Mouse (Mus musculus) forebrain, embryonic 13.5 days (tissue): ENCODE data around the gene Vdac2. TPM values are rescaled to one million over a fixed set of nuclear protein-coding genes. Genes with fewer than 3 reads are reported as not detected.
A peak's percentile ranks its signal among the peaks of the same experiment; 100 is the strongest.

ENCODE experiments used
- ATAC-seq: fragments of 200-750 bp; cut with Nextera tagmentation; 2 replicates; pipeline ENCODE4 v1.8.0; 2017
- H3K27ac ChIP-seq: fragments of 300-500 bp; sonication (generic); 2 replicates; pipeline ENCODE4 v1.5.1; 2015; ENCODE audit warnings: inconsistent platforms, mild to moderate bottlenecking, moderate library complexity
- H3K27me3 ChIP-seq: fragments of 300-500 bp; sonication (generic); 2 replicates; pipeline ENCODE4 v1.6.1; 2015; ENCODE audit warnings: mild to moderate bottlenecking, inconsistent platforms
- H3K36me3 ChIP-seq: fragments of 300-500 bp; sonication (generic); 2 replicates; pipeline ENCODE4 v1.6.1; 2015; ENCODE audit warnings: mild to moderate bottlenecking, inconsistent platforms; ENCODE audit not compliant: poor library complexity, severe bottlenecking
- H3K4me1 ChIP-seq: fragments of 300-500 bp; sonication (generic); 2 replicates; pipeline ENCODE4 v1.6.1; 2015; ENCODE audit warnings: inconsistent platforms
- H3K4me2 ChIP-seq: fragments of 300-500 bp; sonication (generic); 2 replicates; pipeline ENCODE4 v1.6.1; 2015; ENCODE audit warnings: inconsistent platforms, mild to moderate bottlenecking, moderate library complexity
- H3K4me3 ChIP-seq: fragments of 300-500 bp; sonication (generic); 2 replicates; pipeline ENCODE4 v1.5.1; 2015; ENCODE audit warnings: mild to moderate bottlenecking, inconsistent platforms
- H3K9ac ChIP-seq: fragments of 300-500 bp; sonication (generic); 2 replicates; pipeline ENCODE4 v1.6.1; 2015; ENCODE audit warnings: mild to moderate bottlenecking, inconsistent platforms
- H3K9me3 ChIP-seq: fragments of 300-500 bp; sonication (generic); replicated peaks from 2 replicates; pipeline ENCODE4 v1.6.1; 2016; ENCODE audit warnings: inconsistent platforms
- WGBS: fragments of 180-500 bp; shearing (Covaris S2); methylation state at CpG from one replicate; pipeline ENCODE4 v1.1.7; 2015; 5-methylcytosine and 5-hydroxymethylcytosine counted together
- polyA plus RNA-seq: library from polyadenylated mRNA; unstranded; fragments of >200 nt; fragmentation: Nextera tagmentation; extraction: Ambion mirVana; gene quantifications from 2 replicates; pipeline ENCODE4 v1.2.1, GENCODE M21; 2015

The Vdac2 gene
- polyA plus RNA-seq, 1 experiment from 2014 or later = 261 TPM

DNA sequence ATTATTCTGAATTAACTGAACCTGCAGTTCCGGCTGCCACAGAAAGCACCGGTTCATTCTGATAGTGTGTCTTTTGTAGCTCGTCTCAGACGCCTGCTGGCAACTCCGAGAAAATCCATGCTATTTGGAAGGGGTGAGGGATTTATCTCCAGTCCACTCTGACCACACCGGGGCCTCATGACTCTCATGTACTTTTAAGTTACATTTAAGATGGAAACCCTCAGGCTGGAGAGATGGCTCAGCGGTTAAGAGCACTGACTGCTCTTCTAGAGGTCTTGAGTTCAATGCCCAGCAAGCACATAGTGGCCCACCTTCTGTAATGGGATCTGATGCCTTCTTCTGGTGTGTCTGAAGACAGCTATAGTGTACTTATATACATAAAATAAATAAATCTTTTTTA lies 2.7 kb upstream of the Vdac2 start:
- Histone ChIP-seq H3K4me2 (no peak overlapping the region), H3K4me1 (0 out of 2 replicates have a peak, but pooled peaks cover 6% of the 10 kb centered on the region), H3K9ac (no peak overlapping the region), H3K4me3 (no peak overlapping the region), H3K36me3 (no peaks in the 10 kb centered on the region), H3K27me3 (no peaks in the 10 kb centered on the region), H3K9me3 (no peaks in the 10 kb centered on the region), H3K27ac (no peak overlapping the region)
- WGBS = 61% methylated on average over 7 of the region's 7 CpGs
- ATAC-seq = no peak

DNA sequence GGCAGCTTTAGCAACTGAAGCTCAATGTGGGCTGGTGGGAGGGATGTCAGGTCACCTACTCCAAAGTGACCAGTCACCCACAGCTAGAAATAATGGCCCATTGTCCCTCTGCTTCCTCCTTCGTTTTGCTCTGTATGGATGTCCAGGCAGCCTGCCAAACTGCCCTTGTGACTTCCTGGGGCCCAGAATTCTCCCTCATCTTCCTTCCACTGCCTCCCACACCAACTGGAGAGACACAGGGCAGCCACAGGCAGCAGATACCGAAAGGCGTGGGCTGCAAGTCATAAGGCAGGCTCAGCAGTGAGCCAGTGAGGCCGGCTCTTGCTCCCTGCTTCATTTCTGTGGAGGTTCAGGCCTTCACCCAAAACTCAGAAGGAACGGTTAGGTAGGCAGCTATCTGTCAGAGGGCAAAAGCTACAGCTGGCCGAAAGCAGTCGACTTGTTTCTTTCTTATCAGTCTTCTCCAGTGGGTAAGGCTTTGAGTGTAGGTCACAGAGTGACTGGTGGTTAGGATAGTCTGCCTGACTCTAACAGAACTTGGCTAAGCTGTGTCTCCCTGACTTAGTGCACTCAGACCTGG lies 2.2 kb upstream of the Vdac2 start:
- Histone ChIP-seq H3K27ac (no peak overlapping the region), H3K36me3 (no peaks in the 10 kb centered on the region), H3K4me1 (0 out of 2 replicates have a peak, but pooled peaks cover 6% of the 10 kb centered on the region), H3K4me3 (no peak overlapping the region), H3K4me2 (no peak overlapping the region), H3K9me3 (no peaks in the 10 kb centered on the region), H3K9ac (no peak overlapping the region), H3K27me3 (no peaks in the 10 kb centered on the region)
- no peak for ATAC-seq
- 76% methylated on average over 7 of the region's 7 CpGs for WGBS

DNA sequence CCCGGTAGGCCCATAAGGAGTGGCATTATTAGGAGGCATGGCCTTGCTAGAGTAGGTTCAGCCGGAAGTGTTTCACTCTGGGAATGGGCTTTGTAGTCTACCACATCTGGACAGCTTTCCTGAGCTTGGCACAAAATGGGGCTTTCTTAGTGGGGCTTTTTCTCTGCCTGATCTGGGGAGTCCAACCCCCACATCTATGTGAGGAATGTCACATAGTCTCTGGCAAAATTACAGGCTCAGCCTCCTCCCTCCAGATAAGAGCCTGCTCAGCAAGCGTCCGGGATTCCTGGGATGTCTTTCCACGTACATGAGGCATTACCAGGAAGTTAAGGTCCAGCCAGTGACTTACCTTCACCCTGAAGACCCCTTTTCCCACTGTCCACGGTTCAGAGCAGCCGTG lies 1.1 kb upstream of the Vdac2 start:
- no peaks in the 10 kb centered on the region for H3K27me3 ChIP-seq
- no peak overlapping the region for H3K27ac ChIP-seq
- no peak overlapping the region for H3K4me2 ChIP-seq
- no peaks in the 10 kb centered on the region for H3K36me3 ChIP-seq
- H3K9ac ChIP-seq = no peak overlapping the region
- WGBS = 84% methylated on average over 7 of the region's 7 CpGs
- no peaks in the 10 kb centered on the region for H3K9me3 ChIP-seq
- 0 out of 2 replicates have a peak, but pooled peaks cover 6% of the 10 kb centered on the region for H3K4me1 ChIP-seq
- no peak overlapping the region for H3K4me3 ChIP-seq
- no peak for ATAC-seq

DNA sequence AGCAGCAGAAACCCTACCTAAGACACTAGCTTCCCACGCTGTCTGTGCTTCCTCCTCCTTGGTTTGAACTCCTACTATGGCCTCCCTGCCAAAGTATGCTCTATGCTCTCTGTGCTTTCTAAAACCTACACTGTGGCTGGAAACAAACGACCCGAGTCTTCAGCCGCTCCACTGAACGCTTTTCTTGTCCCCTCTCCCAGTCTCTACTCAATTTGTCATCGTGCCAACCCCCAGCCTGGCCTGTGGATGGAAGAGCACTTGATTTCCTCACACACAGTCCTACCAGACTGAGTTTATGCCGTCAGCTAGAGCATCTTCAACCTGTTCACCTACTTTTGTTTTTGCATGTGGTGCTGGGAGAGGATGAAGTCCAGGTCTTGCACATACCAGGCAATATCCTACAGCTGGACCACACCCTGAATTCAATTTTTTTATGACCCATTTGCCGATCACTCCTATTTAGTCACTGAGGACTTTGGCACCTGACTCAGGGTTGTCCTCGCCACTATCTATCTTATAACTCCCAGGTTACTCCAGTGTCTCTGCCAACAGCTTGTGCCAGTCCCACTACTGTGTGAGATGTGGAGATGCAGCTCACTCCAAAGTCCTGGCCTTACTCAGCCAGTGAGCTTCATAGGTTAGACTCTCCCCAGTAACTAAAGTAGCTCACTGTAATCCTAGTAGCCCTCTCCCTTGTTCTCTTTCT lies 901 bp downstream of the Vdac2 start:
- Histone ChIP-seq H3K4me3 (no peak overlapping the region), H3K9me3 (no peaks in the 10 kb centered on the region), H3K4me1 (peaks cover 10% of the 10 kb centered on the region; the same call in 1 of the 2 replicates), H3K36me3 (no peaks in the 10 kb centered on the region), H3K27me3 (no peaks in the 10 kb centered on the region), H3K4me2 (no peak overlapping the region), H3K27ac (no peak overlapping the region), H3K9ac (no peak overlapping the region)
- no peak for ATAC-seq
- WGBS = 80% methylated on average over 9 of the region's 9 CpGs

DNA sequence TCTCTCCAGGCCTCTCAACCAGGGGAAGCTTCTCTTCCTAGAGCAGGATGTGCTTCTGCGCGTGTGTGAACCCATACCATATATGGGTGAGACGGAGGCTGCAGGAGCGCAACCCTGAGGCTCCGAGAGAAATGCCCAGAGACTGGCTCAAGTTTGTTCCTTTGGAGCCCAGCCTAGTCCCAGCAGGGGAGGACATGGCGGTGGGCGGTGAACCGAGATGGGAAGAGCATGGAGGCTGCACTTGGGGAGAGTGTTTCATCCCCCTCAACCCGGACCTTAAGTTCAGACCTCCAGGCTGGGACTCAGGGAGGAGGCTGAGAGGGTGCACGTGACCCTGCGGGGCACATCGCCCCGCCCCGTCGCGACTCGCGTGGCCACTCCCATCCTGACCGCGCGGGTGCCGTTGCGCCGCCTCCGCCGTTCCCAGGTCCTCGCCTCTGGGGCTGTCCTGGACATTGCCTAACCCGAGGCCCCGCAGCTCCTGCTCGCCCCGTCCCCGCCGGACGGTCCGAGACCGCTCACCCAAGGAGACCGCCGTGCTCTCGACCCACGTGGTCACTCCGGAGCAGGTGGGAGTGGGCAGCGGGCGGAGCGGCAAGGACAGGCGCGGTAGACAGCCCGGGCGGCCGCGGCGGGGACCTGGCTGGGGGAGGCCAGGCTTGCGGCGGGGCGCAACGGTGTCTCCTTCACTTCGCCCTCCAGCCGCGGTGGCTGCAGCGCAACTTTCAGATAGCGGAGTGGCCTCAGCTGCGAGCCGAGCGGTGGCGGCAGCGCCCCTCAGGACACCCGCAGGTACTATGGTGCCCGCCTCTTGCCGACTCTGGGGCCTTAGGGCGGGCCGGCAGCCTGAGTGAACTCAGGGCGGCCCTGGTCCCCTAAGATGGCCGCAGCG lies 6.1 kb downstream of the Vdac2 start:
- Histone ChIP-seq H3K9me3 (no peaks in the 10 kb centered on the region), H3K27me3 (no peaks in the 10 kb centered on the region), H3K9ac (peak overlapping the region; percentile 96), H3K4me3 (peak overlapping the region; percentile 99), H3K4me2 (peak overlapping the region; percentile 89), H3K27ac (peak overlapping the region; percentile 91), H3K4me1 (peaks cover 22% of the 10 kb centered on the region), H3K36me3 (peaks cover 15% of the 10 kb centered on the region)
- WGBS = under 1% methylated on average over 72 of the region's 73 CpGs
- ATAC-seq = peak; percentile 99

DNA sequence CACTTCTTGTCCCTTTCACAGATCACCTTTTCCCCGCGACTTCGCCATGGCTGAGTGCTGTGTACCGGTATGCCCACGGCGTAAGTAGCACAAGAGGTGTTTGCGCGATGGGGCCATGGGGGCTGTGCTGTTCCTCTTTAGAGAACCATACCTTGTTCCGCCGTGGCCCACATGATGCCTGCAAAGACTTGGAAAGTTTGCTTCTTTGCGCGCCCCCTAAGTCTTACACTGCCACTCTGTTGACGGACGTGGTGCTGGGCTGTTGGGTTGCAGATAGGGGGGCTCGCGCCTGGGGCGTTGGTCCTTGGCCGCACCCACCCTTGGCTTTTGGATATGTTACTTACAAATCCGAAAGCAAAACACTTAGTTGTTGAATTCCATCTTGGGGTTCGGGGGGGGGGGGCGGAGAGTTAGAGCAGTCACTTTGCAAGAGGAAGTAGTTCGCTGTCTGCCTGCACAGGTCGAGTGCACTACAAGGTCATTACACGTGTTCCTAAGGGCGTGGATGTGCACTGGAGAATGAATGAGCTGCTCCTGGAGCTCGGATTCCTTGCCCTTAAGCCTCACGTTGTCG lies 6.9 kb downstream of the Vdac2 start:
- peaks cover 21% of the 10 kb centered on the region for H3K36me3 ChIP-seq
- peak overlapping the region; percentile 99 for H3K4me3 ChIP-seq
- peaks cover 22% of the 10 kb centered on the region for H3K4me1 ChIP-seq
- H3K9ac ChIP-seq = peak overlapping the region; percentile 96
- under 1% methylated on average over 28 of the region's 28 CpGs for WGBS
- H3K27me3 ChIP-seq = no peaks in the 10 kb centered on the region
- peak overlapping the region; percentile 89 for H3K4me2 ChIP-seq
- ATAC-seq = peak; percentile 1; the same call in 1 of the 2 replicates
- no peaks in the 10 kb centered on the region for H3K9me3 ChIP-seq
- no peak overlapping the region for H3K27ac ChIP-seq

DNA sequence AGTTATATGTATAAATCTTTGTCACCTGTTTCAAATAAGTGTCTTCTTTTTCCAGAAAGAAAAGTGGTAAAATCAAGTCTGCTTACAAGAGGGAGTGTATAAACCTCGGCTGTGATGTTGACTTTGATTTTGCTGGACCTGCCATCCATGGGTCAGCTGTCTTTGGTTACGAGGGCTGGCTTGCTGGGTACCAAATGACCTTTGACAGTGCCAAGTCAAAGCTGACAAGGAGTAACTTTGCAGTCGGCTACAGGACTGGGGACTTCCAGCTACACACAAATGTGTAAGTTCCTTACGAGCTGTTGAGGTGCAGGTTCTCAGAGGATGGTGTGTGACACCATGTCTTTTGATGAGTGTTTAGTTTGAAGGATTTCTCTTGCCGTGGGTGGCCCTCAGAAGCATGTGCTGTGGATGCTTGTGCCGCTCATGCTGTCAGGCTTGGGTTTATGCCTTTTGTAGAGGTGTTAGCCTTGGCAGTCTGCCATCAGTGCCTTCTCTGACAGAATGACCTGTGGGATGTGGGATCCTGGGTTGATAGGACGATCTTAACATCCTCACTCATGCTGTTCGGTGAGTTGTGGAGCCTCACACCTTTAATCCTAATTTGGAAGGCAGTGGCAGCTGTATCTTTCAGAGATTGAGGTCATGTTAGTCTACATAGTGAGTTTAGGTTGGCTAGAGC lies 13.4 kb downstream of the Vdac2 start:
- Histone ChIP-seq H3K36me3 (peaks cover 86% of the 10 kb centered on the region), H3K4me1 (peaks cover 3% of the 10 kb centered on the region; the same call in 1 of the 2 replicates), H3K9ac (no peak overlapping the region), H3K4me2 (no peak overlapping the region), H3K27ac (no peak overlapping the region), H3K4me3 (no peak overlapping the region), H3K9me3 (no peaks in the 10 kb centered on the region), H3K27me3 (no peaks in the 10 kb centered on the region)
- ATAC-seq = no peak
- WGBS = 86% methylated on average over 8 of the region's 8 CpGs

DNA sequence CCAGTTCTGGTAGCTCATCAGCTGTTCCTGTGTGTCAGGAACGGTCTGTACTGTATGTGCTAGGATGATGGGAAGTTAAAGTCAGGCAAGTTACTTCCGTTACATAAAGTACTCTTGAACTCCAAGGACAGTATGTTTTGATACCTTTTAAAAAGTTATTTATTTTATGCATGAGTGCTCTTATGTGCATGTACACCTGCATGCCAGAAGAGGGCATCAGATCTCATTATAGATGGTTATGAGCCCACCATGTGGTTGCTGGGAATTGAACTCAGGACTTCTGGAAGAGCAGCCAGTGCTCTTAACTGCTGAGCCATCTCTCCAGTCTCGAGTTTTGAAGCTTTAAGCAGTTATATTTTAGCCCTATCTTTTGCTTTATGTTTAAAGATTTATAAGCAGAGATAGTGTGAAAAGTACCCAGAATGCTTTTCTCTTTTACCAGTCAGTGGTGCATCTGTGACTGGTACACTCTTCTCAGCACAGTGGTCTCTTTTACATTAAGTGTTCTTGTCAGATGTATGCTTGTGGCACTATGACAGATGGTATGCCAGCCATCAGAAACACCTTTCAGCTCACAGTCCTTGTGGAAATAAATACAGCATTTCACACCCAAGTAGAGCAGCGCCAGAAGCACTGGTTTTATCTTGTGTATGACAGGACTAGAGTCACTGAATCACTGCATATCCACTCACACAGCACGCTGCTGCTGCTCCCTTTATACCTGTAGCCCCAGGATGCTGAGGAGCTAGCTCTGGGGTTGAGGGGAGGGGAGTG lies 17.0 kb downstream of the Vdac2 start:
- Histone ChIP-seq H3K4me2 (no peak overlapping the region), H3K27me3 (no peaks in the 10 kb centered on the region), H3K9me3 (no peaks in the 10 kb centered on the region), H3K27ac (peak overlapping the region; percentile 41), H3K4me1 (peaks cover 4% of the 10 kb centered on the region), H3K36me3 (peaks cover 97% of the 10 kb centered on the region), H3K9ac (no peak overlapping the region), H3K4me3 (no peak overlapping the region)
- ATAC-seq = peak; percentile 68
- WGBS = 92% methylated on average over 5 of the region's 5 CpGs

DNA sequence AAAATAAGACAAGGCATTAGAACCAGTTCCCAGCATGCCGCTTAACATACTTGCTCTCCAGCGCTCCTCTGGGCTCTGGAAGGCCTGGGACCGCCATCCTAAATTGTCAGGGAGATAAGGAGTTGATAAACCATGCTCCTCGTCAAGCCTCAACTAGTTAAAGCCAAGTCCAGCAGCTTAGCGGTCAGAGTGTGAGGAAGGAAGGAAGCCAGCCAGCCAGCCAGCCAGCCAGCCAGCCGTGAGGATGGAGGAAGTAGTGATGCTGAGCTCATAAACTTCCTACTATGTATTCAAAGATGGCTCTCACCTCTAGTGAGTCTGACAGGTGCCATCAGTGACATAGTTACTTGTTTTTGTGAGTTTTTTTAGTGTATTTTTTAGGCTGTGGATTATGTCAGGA lies 18.2 kb downstream of the Vdac2 start:
- H3K9ac ChIP-seq = no peak overlapping the region
- no peak for ATAC-seq
- H3K9me3 ChIP-seq = no peaks in the 10 kb centered on the region
- H3K27me3 ChIP-seq = no peaks in the 10 kb centered on the region
- H3K36me3 ChIP-seq = peaks cover 85% of the 10 kb centered on the region
- 84% methylated on average over 6 of the region's 6 CpGs for WGBS
- no peak overlapping the region for H3K4me2 ChIP-seq
- peaks cover 16% of the 10 kb centered on the region for H3K4me1 ChIP-seq
- no peak overlapping the region for H3K27ac ChIP-seq
- H3K4me3 ChIP-seq = no peak overlapping the region

DNA sequence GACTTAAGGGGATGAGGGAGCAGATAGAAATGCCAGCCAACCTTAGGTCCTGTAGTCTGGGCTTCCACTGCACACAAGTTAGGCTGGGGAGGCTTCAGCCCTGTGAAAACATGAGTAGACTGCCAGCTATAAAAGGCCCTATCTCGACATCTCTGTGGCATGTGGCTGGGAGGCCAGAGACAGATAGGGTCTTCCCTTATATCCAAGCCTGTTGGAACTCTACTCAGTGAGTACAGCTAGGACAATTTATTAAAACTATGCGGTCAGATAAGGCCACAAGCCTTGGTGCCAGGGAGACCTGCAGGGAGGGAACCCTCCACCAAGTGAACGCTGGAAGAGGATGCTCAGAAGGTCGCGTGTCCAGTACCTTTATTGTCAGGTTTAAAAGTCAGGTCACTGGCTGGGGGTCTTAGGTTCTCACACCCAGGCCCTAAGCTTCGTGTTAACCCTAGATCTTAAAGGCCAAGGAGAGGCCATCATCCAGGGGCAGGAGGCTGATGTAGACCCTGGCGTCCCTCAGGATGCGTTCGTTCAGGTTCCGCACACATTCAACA lies 21.9 kb downstream of the Vdac2 start:
- WGBS = 18% methylated on average over 10 of the region's 10 CpGs
- no peak for ATAC-seq
- peak overlapping the region; percentile 100 for H3K4me2 ChIP-seq
- H3K4me1 ChIP-seq = peaks cover 18% of the 10 kb centered on the region
- peak overlapping the region; percentile 79 for H3K9ac ChIP-seq
- H3K36me3 ChIP-seq = peaks cover 49% of the 10 kb centered on the region
- peak overlapping the region; percentile 62 for H3K4me3 ChIP-seq
- H3K9me3 ChIP-seq = no peaks in the 10 kb centered on the region
- H3K27ac ChIP-seq = peak overlapping the region; percentile 40
- H3K27me3 ChIP-seq = no peaks in the 10 kb centered on the region
